Mouse (Mus musculus) C2C12 (cell line): ENCODE data around the gene Pcgf6.

Experiments
- CTCF ChIP-seq: IDR thresholded peaks from one replicate; pipeline ENCODE4 v1.5.1; 2011; ENCODE audit not compliant: control insufficient read depth, insufficient read depth, insufficient read length
- MYOD1 ChIP-seq: IDR thresholded peaks from one replicate; pipeline ENCODE4 v1.6.1; 2011; ENCODE audit warnings: low read depth; ENCODE audit not compliant: control insufficient read depth, insufficient read length
- USF1 ChIP-seq: IDR thresholded peaks from one replicate; pipeline ENCODE4 v1.6.1; 2011; ENCODE audit warnings: low read depth, mild to moderate bottlenecking, control low read depth, moderate library complexity

DNA sequence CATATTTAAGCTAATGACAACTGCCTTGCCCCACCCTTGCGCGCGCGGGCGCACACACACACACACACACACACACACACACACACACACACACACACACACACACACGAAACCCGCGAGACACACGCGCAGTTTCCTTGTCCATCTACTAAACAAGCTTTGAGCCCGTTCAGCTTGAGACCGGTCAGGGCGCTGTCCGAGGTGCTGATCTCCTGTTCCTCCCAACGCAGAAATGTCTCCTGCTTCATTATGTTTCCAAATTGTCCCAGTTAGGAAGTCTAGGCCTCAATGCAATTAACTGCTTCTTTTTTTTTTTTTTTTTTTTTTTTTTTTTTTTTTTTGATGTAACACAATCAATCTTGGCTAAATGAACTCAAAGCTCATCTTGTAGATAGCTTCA lies 34.2 kb downstream of the Pcgf6 start:
- no peak for TF ChIP-seq CTCF
- TF ChIP-seq MYOD1: no peak
- TF ChIP-seq USF1: no peak
